Mouse (Mus musculus): ENCODE results near the gene Dmc1.

The Dmc1 gene

GRCm38 (mm10) chr15:79511553-79512320 is 93.2 kb downstream of the Dmc1 start:
- no peak for DNase-seq (ENCODE audit: low read depth, low spot score)
